Mouse (Mus musculus): Measurements from ENCODE around the gene Stard8. TPM values are rescaled to one million over a fixed set of nuclear protein-coding genes. Genes with fewer than 3 reads are reported as not detected.

The Stard8 gene
- polyA plus RNA-seq, 1 experiment from 2014 or later = 6.4 TPM

GRCm38 (mm10) chrX:99015705-99016104, 12.7 kb downstream of the Stard8 start:
- Histone ChIP-seq H3K4me2 (no peak overlapping the region), H3K4me3 (no peak overlapping the region), H3K9me3 (no peaks in the 10 kb centered on the region), H3K36me3 (no peaks in the 10 kb centered on the region), H3K27me3 (peaks cover 62% of the 10 kb centered on the region), H3K27ac (no peak overlapping the region), H3K9ac (no peak overlapping the region), H3K4me1 (no peaks in the 10 kb centered on the region)
- ATAC-seq (ENCODE audit: insufficient number of reproducible peaks, insufficient read depth, low FRiP score, low TSS enrichment, low read depth) = no peak
- 79% methylated on average over 2 of the region's 2 CpGs for WGBS

- no peak overlapping the region for H3K4me3 ChIP-seq
- WGBS = 74% methylated on average over 8 of the region's 8 CpGs
- no peaks in the 10 kb centered on the region for H3K4me1 ChIP-seq
- H3K9ac ChIP-seq = no peak overlapping the region
- H3K27ac ChIP-seq = no peak overlapping the region
- peaks cover 61% of the 10 kb centered on the region for H3K27me3 ChIP-seq
- H3K9me3 ChIP-seq = no peaks in the 10 kb centered on the region
- no peaks in the 10 kb centered on the region for H3K36me3 ChIP-seq
- ATAC-seq (ENCODE audit: insufficient number of reproducible peaks, insufficient read depth, low FRiP score, low TSS enrichment, low read depth) = no peak
- no peak overlapping the region for H3K4me2 ChIP-seq
Observed at GRCm38 (mm10) chrX:99016987-99017386, 13.9 kb downstream of the Stard8 start.

- Histone ChIP-seq H3K4me3 (no peak overlapping the region), H3K9me3 (no peaks in the 10 kb centered on the region), H3K4me2 (no peak overlapping the region), H3K27me3 (peaks cover 61% of the 10 kb centered on the region), H3K27ac (no peak overlapping the region), H3K4me1 (no peaks in the 10 kb centered on the region), H3K36me3 (no peaks in the 10 kb centered on the region), H3K9ac (no peak overlapping the region)
- ATAC-seq (ENCODE audit: insufficient number of reproducible peaks, insufficient read depth, low FRiP score, low TSS enrichment, low read depth) = no peak
- WGBS = 83% methylated on average over 6 of the region's 6 CpGs
Observed at GRCm38 (mm10) chrX:99017874-99018273, 14.8 kb downstream of the Stard8 start.

- H3K4me3 ChIP-seq = no peak overlapping the region
- H3K9ac ChIP-seq = no peak overlapping the region
- no peak overlapping the region for H3K4me2 ChIP-seq
- no peak for ATAC-seq (ENCODE audit: insufficient number of reproducible peaks, insufficient read depth, low FRiP score, low TSS enrichment, low read depth)
- no peak overlapping the region for H3K27ac ChIP-seq
- 84% methylated on average over 4 of the region's 4 CpGs for WGBS
- no peaks in the 10 kb centered on the region for H3K36me3 ChIP-seq
- H3K27me3 ChIP-seq = peaks cover 72% of the 10 kb centered on the region
- no peaks in the 10 kb centered on the region for H3K4me1 ChIP-seq
- H3K9me3 ChIP-seq = no peaks in the 10 kb centered on the region
Observed at GRCm38 (mm10) chrX:99019303-99019702, 16.3 kb downstream of the Stard8 start.

- Histone ChIP-seq H3K9me3 (no peaks in the 10 kb centered on the region), H3K36me3 (no peaks in the 10 kb centered on the region), H3K4me1 (no peaks in the 10 kb centered on the region), H3K27ac (peak overlapping the region; percentile 39; the same call in 1 of the 2 replicates), H3K9ac (no peak overlapping the region), H3K4me2 (no peak overlapping the region), H3K4me3 (no peak overlapping the region), H3K27me3 (peaks cover 74% of the 10 kb centered on the region)
- ATAC-seq (ENCODE audit: insufficient number of reproducible peaks, insufficient read depth, low FRiP score, low TSS enrichment, low read depth) = no peak
- 32% methylated on average over 4 of the region's 4 CpGs for WGBS
Observed at GRCm38 (mm10) chrX:99020215-99020614, 17.2 kb downstream of the Stard8 start.

GRCm38 (mm10) chrX:99021593-99021992, 18.5 kb downstream of the Stard8 start:
- Histone ChIP-seq H3K9me3 (no peaks in the 10 kb centered on the region), H3K4me3 (no peak overlapping the region), H3K27ac (no peak overlapping the region), H3K4me1 (no peaks in the 10 kb centered on the region), H3K9ac (no peak overlapping the region), H3K36me3 (no peaks in the 10 kb centered on the region), H3K27me3 (peaks cover 80% of the 10 kb centered on the region), H3K4me2 (no peak overlapping the region)
- ATAC-seq (ENCODE audit: insufficient number of reproducible peaks, insufficient read depth, low FRiP score, low TSS enrichment, low read depth) = no peak
- 67% methylated on average over 2 of the region's 2 CpGs for WGBS

- no peak for ATAC-seq (ENCODE audit: insufficient number of reproducible peaks, insufficient read depth, low FRiP score, low TSS enrichment, low read depth)
- Histone ChIP-seq H3K4me3 (no peak overlapping the region), H3K9me3 (no peaks in the 10 kb centered on the region), H3K27me3 (peaks cover 76% of the 10 kb centered on the region), H3K4me2 (no peak overlapping the region), H3K4me1 (no peaks in the 10 kb centered on the region), H3K27ac (no peak overlapping the region), H3K36me3 (no peaks in the 10 kb centered on the region), H3K9ac (no peak overlapping the region)
- WGBS = 78% methylated on average over 1 of the region's 1 CpGs
Observed at GRCm38 (mm10) chrX:99023951-99024350, 20.9 kb downstream of the Stard8 start.

GRCm38 (mm10) chrX:99035407-99035806, 32.4 kb downstream of the Stard8 start:
- H3K4me3 ChIP-seq = no peak overlapping the region
- no peaks in the 10 kb centered on the region for H3K36me3 ChIP-seq
- no peak for ATAC-seq (ENCODE audit: insufficient number of reproducible peaks, insufficient read depth, low FRiP score, low TSS enrichment, low read depth)
- no peak overlapping the region for H3K9ac ChIP-seq
- no peak overlapping the region for H3K4me2 ChIP-seq
- no peaks in the 10 kb centered on the region for H3K9me3 ChIP-seq
- H3K27me3 ChIP-seq = peaks cover 50% of the 10 kb centered on the region
- H3K27ac ChIP-seq = no peak overlapping the region
- 63% methylated on average over 3 of the region's 3 CpGs for WGBS
- H3K4me1 ChIP-seq = no peaks in the 10 kb centered on the region

GRCm38 (mm10) chrX:99042451-99042951, 39.5 kb downstream of the Stard8 start:
- peak overlapping the region; percentile 64 for H3K9ac ChIP-seq
- peak overlapping the region; percentile 79 for H3K4me2 ChIP-seq
- peak overlapping the region; percentile 49 for H3K4me3 ChIP-seq
- H3K27me3 ChIP-seq = peaks cover 69% of the 10 kb centered on the region
- WGBS = 26% methylated on average over 31 of the region's 31 CpGs
- peak; percentile 91 for ATAC-seq (ENCODE audit: insufficient number of reproducible peaks, insufficient read depth, low FRiP score, low TSS enrichment, low read depth)
- H3K4me1 ChIP-seq = peaks cover 16% of the 10 kb centered on the region
- no peaks in the 10 kb centered on the region for H3K36me3 ChIP-seq
- H3K27ac ChIP-seq = peak overlapping the region; percentile 51; the same call in 1 of the 2 replicates
- no peaks in the 10 kb centered on the region for H3K9me3 ChIP-seq

GRCm38 (mm10) chrX:99043275-99043674, 40.2 kb downstream of the Stard8 start:
- Histone ChIP-seq H3K27me3 (peaks cover 68% of the 10 kb centered on the region), H3K9ac (peak overlapping the region; percentile 64; the same call in 1 of the 2 replicates), H3K4me3 (peak overlapping the region; percentile 49)

GRCm38 (mm10) chrX:99043739-99044138, 40.7 kb downstream of the Stard8 start:
- ATAC-seq (ENCODE audit: insufficient number of reproducible peaks, insufficient read depth, low FRiP score, low TSS enrichment, low read depth) = no peak
- WGBS = 77% methylated on average over 5 of the region's 5 CpGs
- Histone ChIP-seq H3K27me3 (peaks cover 64% of the 10 kb centered on the region), H3K9ac (no peak overlapping the region), H3K9me3 (no peaks in the 10 kb centered on the region), H3K36me3 (no peaks in the 10 kb centered on the region), H3K4me3 (0 out of 2 replicates have a peak overlapping the region, but pooled peaks have one; percentile 49), H3K4me2 (peak overlapping the region; percentile 79), H3K4me1 (peaks cover 16% of the 10 kb centered on the region), H3K27ac (no peak overlapping the region)

More at GRCm38 (mm10) chrX:99043275-99043674, 40.2 kb downstream of the Stard8 start:
- peak overlapping the region; percentile 79 for H3K4me2 ChIP-seq
- peaks cover 16% of the 10 kb centered on the region for H3K4me1 ChIP-seq
- ATAC-seq (ENCODE audit: insufficient number of reproducible peaks, insufficient read depth, low FRiP score, low TSS enrichment, low read depth) = no peak
- H3K9me3 ChIP-seq = no peaks in the 10 kb centered on the region
- no peaks in the 10 kb centered on the region for H3K36me3 ChIP-seq
- no peak overlapping the region for H3K27ac ChIP-seq
- 42% methylated on average over 6 of the region's 6 CpGs for WGBS

GRCm38 (mm10) chrX:99045315-99045714, 42.3 kb downstream of the Stard8 start:
- no peak for ATAC-seq (ENCODE audit: insufficient number of reproducible peaks, insufficient read depth, low FRiP score, low TSS enrichment, low read depth)
- Histone ChIP-seq H3K4me1 (peaks cover 16% of the 10 kb centered on the region), H3K4me3 (no peak overlapping the region), H3K9ac (no peak overlapping the region), H3K27me3 (peaks cover 72% of the 10 kb centered on the region), H3K9me3 (no peaks in the 10 kb centered on the region), H3K27ac (no peak overlapping the region), H3K36me3 (no peaks in the 10 kb centered on the region), H3K4me2 (no peak overlapping the region)
- WGBS = 51% methylated on average over 7 of the region's 7 CpGs

Measured in embryonic facial prominence, embryonic 13.5 days (tissue).